Mouse (Mus musculus): ENCODE results near the gene Fbxw5. TPM values are rescaled to one million over a fixed set of nuclear protein-coding genes. Genes with fewer than 3 reads are reported as not detected.
A peak's percentile ranks its signal among the peaks of the same experiment; 100 is the strongest.

Fbxw5 gene
- polyA plus RNA-seq, 1 experiment from 2014 or later = 64.2 TPM

DNA sequence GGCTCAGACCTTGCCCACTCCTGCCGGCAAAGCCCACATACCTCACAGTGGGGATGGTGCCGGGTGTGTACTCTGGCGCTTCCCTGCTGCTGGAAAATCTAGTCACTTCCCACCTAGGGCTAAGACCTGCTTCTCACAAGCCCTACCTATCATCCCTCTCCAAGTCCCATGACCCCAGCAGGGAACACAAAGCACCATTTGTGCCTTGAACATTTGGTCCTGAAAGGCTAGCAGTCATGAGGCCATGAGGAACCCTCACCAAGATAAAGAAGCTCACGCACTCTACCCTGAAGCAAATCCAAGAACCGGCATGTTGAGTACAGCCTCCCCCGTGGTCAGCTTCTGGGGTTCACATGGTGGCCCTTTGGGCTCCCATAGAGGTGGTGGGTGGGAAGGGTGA is 30.6 kb upstream of the Fbxw5 start, which contains the start of gene Ptgds:
TSS of gene Ptgds (minus strand) at position 78 of the 400 bp plus-strand sequence.
- 54% methylated on average over 6 of the region's 6 CpGs for WGBS
- DNase-seq (ENCODE audit: low spot score) = no peak
- Histone ChIP-seq H3K9ac (ENCODE audit: low read depth, low read length) (no peak within 1 kb of the TSS), H3K4me2 (replicated peaks; ENCODE audit: low read depth, low read length) (no peak within 1 kb of the TSS), H3K4me1 (replicated peaks; ENCODE audit: control insufficient read depth, insufficient read depth, low read length) (no peaks in the 10 kb centered on the region), H3K27me3 (ENCODE audit: control insufficient read depth, insufficient read depth, low read length) (no peaks in the 10 kb centered on the region), H3K27ac (ENCODE audit: low read depth, low read length) (no peak within 1 kb of the TSS), H3K36me3 (ENCODE audit: control insufficient read depth, insufficient read depth, low read length) (no peaks in the 10 kb centered on the region), H3K9me3 (ENCODE audit: control insufficient read depth, low read length) (no peaks in the 10 kb centered on the region), H3K4me3 (ENCODE audit: low read depth, low read length) (no peak within 1 kb of the TSS)
- ATAC-seq (ENCODE audit: low FRiP score) = no peak

DNA sequence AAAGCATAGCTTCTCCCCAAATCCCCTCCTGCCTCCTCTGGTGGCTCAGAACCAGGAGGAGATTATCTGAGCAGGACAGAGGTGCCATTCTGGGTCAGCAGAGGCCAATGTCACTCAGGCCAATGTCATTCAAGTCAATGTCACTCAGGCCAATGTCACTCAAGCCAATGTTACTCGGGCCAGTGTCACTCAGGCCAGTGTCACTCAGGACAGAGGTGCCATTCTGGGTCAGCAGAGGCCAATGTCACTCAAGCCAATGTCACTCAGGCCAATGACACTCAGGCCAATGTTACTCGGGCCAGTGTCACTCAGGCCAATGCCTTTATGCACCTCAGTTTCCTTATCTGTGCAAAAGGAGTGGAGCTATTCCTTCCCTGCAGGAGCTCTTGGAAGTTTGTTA is 28.0 kb upstream of the Fbxw5 start:
- H3K4me2 ChIP-seq (replicated peaks; ENCODE audit: low read depth, low read length) = no peak overlapping the region
- no peaks in the 10 kb centered on the region for H3K27me3 ChIP-seq (ENCODE audit: control insufficient read depth, insufficient read depth, low read length)
- H3K36me3 ChIP-seq (ENCODE audit: control insufficient read depth, insufficient read depth, low read length) = no peaks in the 10 kb centered on the region
- H3K4me3 ChIP-seq (ENCODE audit: low read depth, low read length) = no peak overlapping the region
- WGBS = 84% methylated on average over 2 of the region's 2 CpGs
- no peaks in the 10 kb centered on the region for H3K4me1 ChIP-seq (replicated peaks; ENCODE audit: control insufficient read depth, insufficient read depth, low read length)
- ATAC-seq (ENCODE audit: low FRiP score) (no peak), DNase-seq (ENCODE audit: low spot score) (no peak)
- no peaks in the 10 kb centered on the region for H3K9me3 ChIP-seq (ENCODE audit: control insufficient read depth, low read length)
- no peak overlapping the region for H3K9ac ChIP-seq (ENCODE audit: low read depth, low read length)
- no peak overlapping the region for H3K27ac ChIP-seq (ENCODE audit: low read depth, low read length)

DNA sequence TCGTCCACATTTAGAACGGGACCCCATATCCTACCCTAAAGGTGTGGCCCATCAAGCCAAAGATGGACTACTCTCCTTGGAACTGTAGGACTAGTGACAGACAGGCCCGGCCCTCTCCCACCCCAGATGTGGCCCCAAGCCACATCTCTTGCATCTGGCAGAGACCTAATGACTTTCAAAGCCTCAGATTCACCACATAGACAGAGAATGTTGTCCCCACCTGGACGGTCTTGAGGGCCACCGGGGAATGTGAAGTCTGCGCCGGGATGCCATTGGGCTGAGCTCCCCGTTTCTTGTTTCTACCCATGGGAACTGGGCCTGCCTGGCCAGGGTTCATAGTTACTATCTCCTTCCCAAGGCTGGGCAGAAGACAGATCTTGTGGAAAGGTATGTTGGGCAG is 23.0 kb upstream of the Fbxw5 start:
- ATAC-seq (ENCODE audit: low FRiP score) (no peak), DNase-seq (ENCODE audit: low spot score) (no peak)
- Histone ChIP-seq H3K9me3 (ENCODE audit: control insufficient read depth, low read length) (no peaks in the 10 kb centered on the region), H3K4me3 (ENCODE audit: low read depth, low read length) (no peak overlapping the region), H3K4me1 (replicated peaks; ENCODE audit: control insufficient read depth, insufficient read depth, low read length) (no peaks in the 10 kb centered on the region), H3K9ac (ENCODE audit: low read depth, low read length) (no peak overlapping the region), H3K4me2 (replicated peaks; ENCODE audit: low read depth, low read length) (no peak overlapping the region), H3K36me3 (ENCODE audit: control insufficient read depth, insufficient read depth, low read length) (no peaks in the 10 kb centered on the region), H3K27ac (ENCODE audit: low read depth, low read length) (no peak overlapping the region), H3K27me3 (ENCODE audit: control insufficient read depth, insufficient read depth, low read length) (no peaks in the 10 kb centered on the region)
- WGBS = 91% methylated on average over 8 of the region's 8 CpGs

DNA sequence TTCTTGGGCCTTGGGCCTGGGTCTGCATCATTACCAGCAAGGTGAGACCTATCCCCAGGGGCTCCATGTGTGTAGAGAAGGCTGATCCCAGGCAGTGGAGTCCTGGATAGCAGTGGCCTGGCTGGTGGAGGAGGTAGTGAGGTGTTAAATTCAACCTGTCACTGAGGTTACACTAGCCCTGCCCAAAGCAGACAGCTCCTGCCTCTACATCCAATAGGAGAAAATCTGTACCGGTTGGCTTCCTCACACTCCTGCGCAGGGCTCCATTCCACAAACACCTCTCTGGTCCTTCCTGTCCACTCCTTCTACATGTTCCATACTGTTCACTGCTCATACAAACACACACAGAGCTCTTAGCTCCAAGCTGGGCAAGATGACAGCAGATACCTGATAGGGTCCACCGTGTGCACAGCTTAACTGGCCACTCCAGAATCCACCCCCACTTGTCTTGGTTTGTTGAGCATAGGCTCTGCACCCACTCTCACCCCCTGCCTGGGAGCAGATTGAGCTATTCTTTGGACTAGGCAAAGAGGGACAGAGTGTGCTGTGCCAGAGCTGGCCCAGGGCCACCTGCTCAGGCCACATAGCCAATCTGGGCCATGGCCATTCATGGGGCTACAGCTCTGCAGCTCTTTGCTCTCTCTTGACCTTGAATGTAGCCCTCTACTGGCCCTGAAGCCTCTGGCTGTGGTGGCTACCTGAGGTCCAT is 22.4 kb upstream of the Fbxw5 start:
- Histone ChIP-seq H3K4me1 (replicated peaks; ENCODE audit: control insufficient read depth, insufficient read depth, low read length) (no peaks in the 10 kb centered on the region), H3K4me2 (replicated peaks; ENCODE audit: low read depth, low read length) (no peak overlapping the region), H3K27me3 (ENCODE audit: control insufficient read depth, insufficient read depth, low read length) (no peaks in the 10 kb centered on the region), H3K27ac (ENCODE audit: low read depth, low read length) (no peak overlapping the region), H3K4me3 (ENCODE audit: low read depth, low read length) (no peak overlapping the region), H3K9ac (ENCODE audit: low read depth, low read length) (no peak overlapping the region), H3K9me3 (ENCODE audit: control insufficient read depth, low read length) (no peaks in the 10 kb centered on the region), H3K36me3 (ENCODE audit: control insufficient read depth, insufficient read depth, low read length) (no peaks in the 10 kb centered on the region)
- no peak for ATAC-seq (ENCODE audit: low FRiP score)
- no peak for DNase-seq (ENCODE audit: low spot score)
- 90% methylated on average over 3 of the region's 3 CpGs for WGBS

DNA sequence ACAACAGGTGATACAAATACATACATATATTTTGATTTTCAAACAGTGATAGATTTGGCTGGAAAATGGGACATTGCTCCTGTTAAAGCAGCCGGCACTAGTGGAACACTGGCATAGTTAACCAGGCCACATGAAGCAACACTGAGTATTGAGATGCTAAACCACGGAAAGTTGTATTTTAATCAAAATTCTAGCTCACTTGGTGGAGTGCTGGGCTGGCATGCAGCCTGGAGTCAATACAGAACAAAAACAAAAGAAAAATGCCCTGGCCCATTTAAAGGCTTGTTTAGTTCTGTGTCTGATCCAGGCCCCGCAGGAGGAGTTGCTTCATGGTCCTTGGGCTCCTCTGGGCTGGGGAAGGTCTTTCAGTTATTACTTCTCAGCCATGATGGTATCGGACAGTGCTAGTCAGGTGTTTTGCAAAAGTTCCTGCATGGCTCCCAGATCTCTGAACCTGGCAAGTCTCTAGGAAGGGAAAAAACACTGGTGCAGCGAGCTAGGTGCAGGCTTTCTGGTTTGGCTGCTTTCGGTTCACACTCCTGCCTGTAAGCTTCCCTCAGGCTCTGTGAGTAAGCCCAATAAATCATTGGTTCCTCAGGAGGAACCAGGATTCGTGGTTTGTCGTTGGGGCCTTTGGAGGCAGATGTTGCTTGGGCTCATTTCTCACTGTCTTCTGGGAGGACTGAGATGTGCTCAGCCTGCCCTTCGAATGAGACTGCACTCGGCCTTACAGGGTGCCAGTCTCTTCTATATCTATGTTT is 20.8 kb upstream of the Fbxw5 start:
- H3K4me2 ChIP-seq (replicated peaks; ENCODE audit: low read depth, low read length) = no peak overlapping the region
- ATAC-seq (ENCODE audit: low FRiP score) = no peak
- H3K9ac ChIP-seq (ENCODE audit: low read depth, low read length) = no peak overlapping the region
- no peaks in the 10 kb centered on the region for H3K36me3 ChIP-seq (ENCODE audit: control insufficient read depth, insufficient read depth, low read length)
- whole genome bisulfite sequencing = 77% methylated on average over 10 of the region's 10 CpGs
- H3K4me3 ChIP-seq (ENCODE audit: low read depth, low read length) = no peak overlapping the region
- H3K4me1 ChIP-seq (replicated peaks; ENCODE audit: control insufficient read depth, insufficient read depth, low read length) = no peaks in the 10 kb centered on the region
- H3K27me3 ChIP-seq (ENCODE audit: control insufficient read depth, insufficient read depth, low read length) = no peaks in the 10 kb centered on the region
- no peak for DNase-seq (ENCODE audit: low spot score)
- no peaks in the 10 kb centered on the region for H3K9me3 ChIP-seq (ENCODE audit: control insufficient read depth, low read length)
- no peak overlapping the region for H3K27ac ChIP-seq (ENCODE audit: low read depth, low read length)

DNA sequence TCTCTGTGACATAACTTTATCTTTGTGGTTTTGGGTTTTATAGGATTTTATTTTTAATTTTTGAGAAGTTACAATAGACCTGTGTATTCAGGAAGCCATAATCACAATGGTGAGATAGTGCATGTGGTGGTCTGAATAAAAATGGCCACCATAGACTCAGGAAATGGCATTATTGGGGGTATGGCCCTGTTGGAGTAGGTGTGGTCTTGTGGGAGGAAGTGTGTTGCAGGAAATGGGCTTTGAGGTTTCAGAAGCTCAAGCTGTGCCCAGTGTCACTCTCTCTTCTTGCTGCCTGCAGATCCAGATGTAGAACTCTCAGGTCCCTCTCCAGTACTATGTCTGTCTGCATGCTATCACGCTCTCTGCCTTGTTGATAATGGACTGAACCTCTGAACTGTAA is 20.0 kb upstream of the Fbxw5 start:
- ATAC-seq (ENCODE audit: low FRiP score) = no peak
- no peak overlapping the region for H3K4me2 ChIP-seq (replicated peaks; ENCODE audit: low read depth, low read length)
- no peaks in the 10 kb centered on the region for H3K27me3 ChIP-seq (ENCODE audit: control insufficient read depth, insufficient read depth, low read length)
- no peak overlapping the region for H3K9ac ChIP-seq (ENCODE audit: low read depth, low read length)
- H3K36me3 ChIP-seq (ENCODE audit: control insufficient read depth, insufficient read depth, low read length) = no peaks in the 10 kb centered on the region
- no peak overlapping the region for H3K27ac ChIP-seq (ENCODE audit: low read depth, low read length)
- no peaks in the 10 kb centered on the region for H3K4me1 ChIP-seq (replicated peaks; ENCODE audit: control insufficient read depth, insufficient read depth, low read length)
- no peak for DNase-seq (ENCODE audit: low spot score)
- no peaks in the 10 kb centered on the region for H3K9me3 ChIP-seq (ENCODE audit: control insufficient read depth, low read length)
- WGBS = 100% methylated on average over 1 of the region's 1 CpGs
- no peak overlapping the region for H3K4me3 ChIP-seq (ENCODE audit: low read depth, low read length)

DNA sequence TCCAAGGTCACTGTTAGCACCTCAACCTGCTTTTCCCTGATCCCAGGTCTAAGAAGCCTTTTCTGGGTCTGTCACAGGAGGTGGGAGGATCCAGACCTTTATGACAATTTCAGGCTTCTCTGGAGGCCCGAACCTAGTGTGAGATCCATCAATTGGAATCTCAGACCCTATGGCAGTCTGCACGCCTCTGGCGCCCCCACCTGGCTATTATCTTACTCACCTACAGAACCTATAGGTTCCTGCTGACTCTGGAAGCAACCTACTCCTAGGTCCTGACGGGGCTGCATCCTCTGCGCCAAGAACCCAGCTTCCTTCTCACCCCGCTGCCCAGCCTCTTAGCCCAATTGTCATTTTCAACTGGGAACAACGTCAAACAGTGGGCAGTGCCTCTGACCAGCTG is 17.6 kb upstream of the Fbxw5 start:
- Histone ChIP-seq H3K36me3 (ENCODE audit: control insufficient read depth, insufficient read depth, low read length) (no peaks in the 10 kb centered on the region), H3K4me2 (replicated peaks; ENCODE audit: low read depth, low read length) (no peak overlapping the region), H3K27ac (ENCODE audit: low read depth, low read length) (no peak overlapping the region), H3K27me3 (ENCODE audit: control insufficient read depth, insufficient read depth, low read length) (no peaks in the 10 kb centered on the region), H3K4me1 (replicated peaks; ENCODE audit: control insufficient read depth, insufficient read depth, low read length) (no peaks in the 10 kb centered on the region), H3K9ac (ENCODE audit: low read depth, low read length) (no peak overlapping the region), H3K4me3 (ENCODE audit: low read depth, low read length) (no peak overlapping the region), H3K9me3 (ENCODE audit: control insufficient read depth, low read length) (no peaks in the 10 kb centered on the region)
- ATAC-seq (ENCODE audit: low FRiP score) (no peak), DNase-seq (ENCODE audit: low spot score) (peak; percentile 47)
- 25% methylated on average over 7 of the region's 7 CpGs for WGBS

DNA sequence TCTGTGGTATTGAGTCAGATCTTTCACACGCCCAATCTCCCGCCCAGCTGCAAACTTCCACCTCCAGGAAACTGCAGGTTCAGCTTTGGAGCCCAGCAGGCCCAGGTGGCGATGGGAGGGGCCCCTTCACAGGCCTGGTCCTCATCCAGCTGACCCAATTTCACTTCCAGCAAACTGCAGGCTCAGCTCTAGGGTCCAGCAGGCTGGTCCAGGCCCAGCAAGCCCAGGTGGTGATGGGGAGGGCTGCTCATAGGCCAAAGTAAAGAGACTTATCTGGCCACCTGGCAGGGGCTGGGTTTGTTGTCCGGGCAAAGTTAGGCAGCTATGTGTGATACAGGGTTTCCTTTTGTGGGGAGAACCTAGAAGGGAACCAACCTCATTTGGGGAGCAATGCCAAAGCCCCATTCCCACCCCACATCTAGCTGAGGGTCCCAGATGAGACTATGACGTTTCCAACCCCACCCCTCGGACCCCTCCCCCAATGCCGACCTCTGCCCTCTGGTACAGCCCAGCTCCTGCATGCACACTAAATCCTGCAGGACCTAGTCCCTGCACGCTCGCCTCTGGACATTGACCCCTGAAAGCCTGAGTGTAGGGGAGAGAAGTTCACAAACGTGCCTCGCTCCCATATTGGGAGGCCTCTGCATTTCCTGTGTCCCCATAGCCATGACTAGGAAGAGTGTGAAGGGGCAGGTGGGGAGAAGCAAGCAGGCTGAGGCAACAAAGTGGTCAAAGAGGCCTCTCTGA is 15.5 kb upstream of the Fbxw5 start:
- ATAC-seq (ENCODE audit: low FRiP score) (no peak), DNase-seq (ENCODE audit: low spot score) (no peak)
- Histone ChIP-seq H3K27me3 (ENCODE audit: control insufficient read depth, insufficient read depth, low read length) (no peaks in the 10 kb centered on the region), H3K4me2 (replicated peaks; ENCODE audit: low read depth, low read length) (no peak overlapping the region), H3K27ac (ENCODE audit: low read depth, low read length) (no peak overlapping the region), H3K9me3 (ENCODE audit: control insufficient read depth, low read length) (no peaks in the 10 kb centered on the region), H3K4me3 (ENCODE audit: low read depth, low read length) (no peak overlapping the region), H3K9ac (ENCODE audit: low read depth, low read length) (no peak overlapping the region), H3K36me3 (ENCODE audit: control insufficient read depth, insufficient read depth, low read length) (no peaks in the 10 kb centered on the region), H3K4me1 (replicated peaks; ENCODE audit: control insufficient read depth, insufficient read depth, low read length) (no peaks in the 10 kb centered on the region)
- WGBS = 78% methylated on average over 11 of the region's 11 CpGs

Measured in hindbrain, embryonic 11.5 days (tissue).